Mouse (Mus musculus) kidney, adult 9 months (tissue): ENCODE measurements around the gene Aim2.
"Not testable (repeated sequence)": the region's sequence is repeated elsewhere in the genome, so short reads cannot be mapped to it uniquely, and the experiment has no call there.

ENCODE experiments used
- DNase-seq: peaks from one replicate; pipeline ENCODE4 v3.0.0; 2022

Aim2 gene

GRCm38 (mm10) chr1:173350372-173350957 lies at the start of gene Aim2:
Aim2 (plus strand) TSS chr1:173350879.
- no peak for DNase-seq

- not testable (repeated sequence) for DNase-seq
These were observed 47.9 kb upstream of the Aim2 start for GRCm38 (mm10) chr1:173302795-173303194.

- DNase-seq, result not testable (repeated sequence)
These were observed 37.1 kb upstream of the Aim2 start for GRCm38 (mm10) chr1:173313535-173314050.

GRCm38 (mm10) chr1:173315725-173316124 lies 35.0 kb upstream of the Aim2 start:
- no peak for DNase-seq

- no peak for DNase-seq
These were observed 32.7 kb upstream of the Aim2 start for GRCm38 (mm10) chr1:173317925-173318477.

- no peak for DNase-seq
These were observed 29.0 kb upstream of the Aim2 start for GRCm38 (mm10) chr1:173321593-173322248.

- no peak for DNase-seq
These were observed 28.4 kb upstream of the Aim2 start for GRCm38 (mm10) chr1:173322249-173322627.

GRCm38 (mm10) chr1:173323839-173324585 lies 26.7 kb upstream of the Aim2 start:
- peak; percentile 22 for DNase-seq

GRCm38 (mm10) chr1:173324961-173325360 lies 25.7 kb upstream of the Aim2 start:
- no peak for DNase-seq

- no peak for DNase-seq
These were observed 25.3 kb upstream of the Aim2 start for GRCm38 (mm10) chr1:173325395-173325794.

- DNase-seq, result no peak
These were observed 24.1 kb upstream of the Aim2 start for GRCm38 (mm10) chr1:173326552-173326951.

GRCm38 (mm10) chr1:173328446-173328845 lies 22.2 kb upstream of the Aim2 start:
- no peak for DNase-seq

GRCm38 (mm10) chr1:173329185-173329584 lies 21.5 kb upstream of the Aim2 start:
- DNase-seq, result no peak

GRCm38 (mm10) chr1:173329743-173330142 lies 20.9 kb upstream of the Aim2 start:
- DNase-seq, result no peak

GRCm38 (mm10) chr1:173332418-173332817 lies 18.3 kb upstream of the Aim2 start:
- no peak for DNase-seq

GRCm38 (mm10) chr1:173333312-173334253 lies 17.1 kb upstream of the Aim2 start, which contains the start of gene Ackr1:
Ackr1 (minus strand) TSS chr1:173333750.
- DNase-seq, result no peak

- no peak for DNase-seq
These were observed 14.8 kb upstream of the Aim2 start for GRCm38 (mm10) chr1:173335903-173336302.

GRCm38 (mm10) chr1:173337008-173337407 lies 13.7 kb upstream of the Aim2 start:
- DNase-seq, result no peak

GRCm38 (mm10) chr1:173339543-173339942 lies 11.1 kb upstream of the Aim2 start:
- peak; percentile 59 for DNase-seq

GRCm38 (mm10) chr1:173342425-173342824 lies 8.3 kb upstream of the Aim2 start:
- no peak for DNase-seq

- DNase-seq, result no peak
These were observed 6.7 kb upstream of the Aim2 start for GRCm38 (mm10) chr1:173343934-173344333.

- no peak for DNase-seq
These were observed 5.6 kb upstream of the Aim2 start for GRCm38 (mm10) chr1:173345112-173345511.
